Mouse (Mus musculus): ENCODE data around the gene Bcl6.

The Bcl6 gene

DNA sequence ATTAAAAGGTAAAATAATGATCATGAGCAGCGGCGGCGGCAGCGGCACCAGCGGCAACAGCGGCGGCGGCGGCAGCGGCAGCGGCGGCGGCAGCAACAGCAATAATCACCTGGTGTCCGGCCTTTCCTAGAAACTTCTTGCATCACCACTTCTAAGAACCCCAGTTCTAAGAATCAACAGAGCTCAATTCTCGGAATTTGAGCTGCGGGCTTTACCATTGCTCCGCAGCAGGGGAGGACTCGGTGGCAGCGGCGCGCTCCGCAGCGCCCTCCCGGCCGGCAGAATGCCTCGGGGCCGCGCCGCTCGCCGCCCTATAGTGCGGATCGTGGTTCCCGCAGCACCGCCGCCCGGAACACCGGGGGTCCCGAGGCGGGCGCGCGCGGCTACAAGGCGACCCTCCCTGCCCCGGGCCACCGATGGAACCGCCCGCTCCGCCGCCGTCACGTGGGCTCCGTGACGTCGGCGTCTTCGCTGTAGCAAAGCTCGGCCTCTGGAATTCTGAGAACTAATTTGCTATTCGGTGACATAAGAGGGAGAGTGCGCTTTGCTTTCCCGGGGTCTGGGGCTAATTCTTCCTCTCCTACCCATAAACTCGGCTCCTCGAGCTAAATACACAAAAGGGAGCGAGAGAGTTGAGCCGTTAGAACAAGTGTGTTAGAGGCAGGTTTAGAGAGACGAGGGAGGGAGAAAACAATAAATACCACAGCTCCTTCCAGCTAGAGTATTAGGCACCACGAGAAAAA lies at the start of gene Bcl6, which contains the start of gene Gm37419:
TSS of gene Bcl6 (minus strand) at position 387 of the 743 bp plus-strand sequence.
TSS of gene Gm37419 (plus strand) at position 17 of the 743 bp plus-strand sequence.
- no peak for DNase-seq (ENCODE audit: extremely low read depth, low read depth, low spot score)

DNA sequence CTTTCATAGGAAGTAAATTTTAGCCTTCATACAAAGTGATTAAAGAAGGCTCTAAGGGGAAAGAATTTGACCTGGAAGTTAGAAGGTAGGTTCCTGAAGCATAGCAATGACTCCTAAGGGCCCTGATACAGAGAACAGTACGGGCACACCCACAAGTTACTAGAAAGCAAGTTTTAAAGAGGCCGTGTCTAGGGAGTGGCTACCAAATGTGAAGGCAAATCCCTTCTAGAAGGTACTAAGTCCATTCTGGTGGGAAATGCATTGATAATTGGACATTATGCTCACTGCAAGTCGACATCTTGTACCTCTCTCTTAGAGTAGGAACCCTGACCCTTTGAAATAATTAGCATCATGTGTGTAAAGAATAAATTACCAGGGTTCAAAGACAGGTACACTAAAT lies 47.7 kb upstream of the Bcl6 start:
- no peak for DNase-seq (ENCODE audit: extremely low read depth, low read depth, low spot score)

DNA sequence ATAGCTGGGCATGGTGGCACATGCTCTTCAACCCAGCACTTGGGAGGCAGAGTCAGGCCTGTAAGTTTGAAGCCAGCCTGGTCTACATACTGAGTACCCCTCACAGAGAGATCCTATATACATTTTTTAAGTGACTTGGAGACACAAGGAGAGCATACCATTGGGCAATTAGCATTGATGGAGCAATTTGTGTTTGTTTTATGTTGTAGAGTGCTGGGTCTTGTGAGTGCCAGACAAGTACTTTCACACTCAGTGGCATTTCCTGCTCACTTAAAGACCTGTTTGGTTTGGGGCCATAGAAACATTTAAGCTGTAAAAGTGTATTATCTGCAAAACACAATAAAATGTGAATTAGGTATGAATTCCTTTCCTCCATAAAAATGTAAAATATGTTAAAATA lies 47.1 kb upstream of the Bcl6 start:
- DNase-seq (ENCODE audit: extremely low read depth, low read depth, low spot score): no peak

DNA sequence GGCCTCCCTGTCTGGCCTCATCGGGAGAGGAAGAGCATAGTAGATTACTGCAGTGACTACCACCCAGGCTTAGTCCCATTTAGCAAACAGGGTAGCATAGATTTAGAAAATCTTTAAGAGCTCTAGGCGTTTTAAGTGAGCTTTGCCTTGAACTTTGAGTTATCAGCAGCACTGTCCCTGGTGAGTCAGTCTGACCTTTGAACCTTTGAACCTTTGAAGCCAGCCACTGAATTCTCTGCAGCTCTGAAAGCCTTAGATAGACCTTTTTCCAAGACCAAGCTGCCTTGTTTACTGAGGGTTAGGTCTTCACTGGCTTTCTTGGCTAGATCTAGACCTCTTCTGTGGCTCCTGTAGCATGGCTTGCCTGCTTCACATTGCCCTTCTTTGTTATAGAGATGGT lies 45.8 kb upstream of the Bcl6 start:
- DNase-seq (ENCODE audit: extremely low read depth, low read depth, low spot score): no peak

DNA sequence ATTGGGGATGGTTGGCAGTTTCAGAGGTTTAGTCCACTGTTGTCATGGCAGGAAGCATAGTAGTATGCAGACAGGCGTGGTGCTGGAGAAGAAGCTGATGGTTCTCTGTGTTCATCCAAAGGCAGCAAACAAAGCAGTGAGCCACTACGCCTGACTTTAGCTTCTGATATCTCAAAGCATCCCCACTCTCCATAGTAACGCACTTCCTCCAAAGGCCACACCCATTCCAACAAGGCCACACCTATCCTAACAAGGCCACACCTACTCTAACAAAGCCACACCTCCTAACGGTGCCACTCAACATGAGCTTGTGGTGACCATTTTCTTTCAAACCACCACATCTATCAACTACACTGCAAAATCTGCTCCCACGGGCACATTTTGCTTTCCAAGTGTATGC lies 44.6 kb upstream of the Bcl6 start:
- DNase-seq (ENCODE audit: extremely low read depth, low read depth, low spot score): no peak

DNA sequence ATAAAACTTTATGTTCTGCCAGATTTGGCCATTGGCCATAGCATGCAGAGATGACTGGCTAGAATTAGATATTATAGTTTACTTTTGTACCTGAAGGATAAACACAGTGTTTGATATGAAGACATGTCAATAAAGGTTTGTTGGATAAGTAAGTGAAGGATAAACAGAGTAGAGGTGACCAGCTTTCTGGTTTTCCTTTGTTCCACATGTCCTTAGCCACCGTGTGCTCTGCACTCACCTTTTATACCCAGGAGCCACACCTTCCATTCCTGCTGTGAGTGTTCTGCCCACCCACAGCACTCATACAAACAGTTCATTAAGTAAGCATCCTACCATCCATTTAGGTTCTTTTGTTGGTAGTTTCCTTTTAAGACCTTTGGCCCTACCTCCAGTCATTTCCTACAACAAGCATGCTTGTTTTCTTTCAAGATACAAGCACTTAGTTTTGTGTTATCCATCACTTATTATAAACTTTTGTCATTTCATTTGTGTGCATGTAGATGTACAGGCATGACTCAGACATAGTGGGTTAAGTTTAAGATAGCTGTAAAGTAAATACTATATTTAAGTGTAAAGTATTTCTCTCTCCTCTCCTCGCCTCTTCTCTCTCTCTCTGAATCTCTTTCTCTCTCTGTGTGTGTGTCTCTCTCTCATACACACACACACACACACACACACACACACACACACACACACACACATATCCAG lies 41.5 kb upstream of the Bcl6 start:
- DNase-seq (ENCODE audit: extremely low read depth, low read depth, low spot score): no peak

DNA sequence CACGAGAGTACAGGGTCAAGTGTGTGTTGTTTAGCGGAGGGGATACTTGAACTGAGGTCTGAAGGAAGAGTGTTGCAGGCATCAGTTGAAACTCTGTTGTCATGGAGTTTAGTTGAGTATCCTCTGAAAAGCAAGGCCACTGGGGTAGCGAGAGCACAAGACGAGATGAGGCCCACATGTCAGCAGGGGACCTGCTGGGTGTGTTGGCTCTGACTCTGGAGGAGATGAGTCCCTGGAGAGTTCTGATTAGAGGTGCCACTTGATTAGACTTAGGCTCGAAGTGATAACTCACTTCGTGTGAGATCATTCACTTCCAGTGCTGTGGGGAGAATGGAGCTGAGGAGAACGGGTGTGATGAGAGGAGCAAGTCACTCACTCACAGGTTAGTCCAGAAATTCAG lies 36.8 kb upstream of the Bcl6 start:
- DNase-seq (ENCODE audit: extremely low read depth, low read depth, low spot score): no peak

DNA sequence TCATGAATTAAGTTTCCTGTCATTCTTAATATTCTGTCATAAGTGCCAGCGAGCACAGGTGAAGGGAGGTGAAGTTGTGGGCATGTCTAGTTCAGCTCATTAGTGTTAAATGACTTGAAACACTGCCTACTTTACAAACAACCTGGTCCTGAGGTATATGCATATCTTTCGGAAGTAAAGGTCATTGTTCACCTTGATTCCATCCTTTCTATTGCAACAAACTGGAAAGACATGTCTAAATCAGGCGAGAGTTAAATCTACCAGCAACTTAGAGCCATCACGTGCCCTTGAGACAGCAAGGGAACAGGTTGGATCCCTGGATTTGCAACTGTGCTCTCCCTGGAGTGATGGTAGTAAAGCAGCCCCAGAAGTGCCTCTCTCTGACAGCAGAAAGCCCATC lies 34.0 kb upstream of the Bcl6 start:
- DNase-seq (ENCODE audit: extremely low read depth, low read depth, low spot score): peak; percentile 79

DNA sequence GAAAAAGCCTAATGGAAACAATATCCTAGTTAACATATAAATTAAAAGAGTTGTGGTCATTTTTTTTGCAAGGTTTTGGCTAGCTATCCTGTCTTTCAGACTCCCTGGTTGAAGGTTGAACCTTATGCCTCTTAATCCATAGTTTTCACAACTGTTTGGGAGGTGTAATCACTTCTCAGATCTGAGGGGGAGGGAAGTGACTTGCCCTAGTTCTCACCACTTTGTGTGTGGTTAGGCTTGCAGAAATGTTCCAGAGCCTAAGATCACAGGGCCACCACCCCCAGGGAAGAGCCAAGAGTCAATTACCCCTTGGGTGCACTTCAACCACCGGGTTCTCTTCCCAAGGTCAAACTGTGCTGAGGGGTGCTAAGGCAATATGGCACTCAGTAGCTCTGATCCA lies 33.1 kb upstream of the Bcl6 start:
- DNase-seq (ENCODE audit: extremely low read depth, low read depth, low spot score): peak; percentile 74

DNA sequence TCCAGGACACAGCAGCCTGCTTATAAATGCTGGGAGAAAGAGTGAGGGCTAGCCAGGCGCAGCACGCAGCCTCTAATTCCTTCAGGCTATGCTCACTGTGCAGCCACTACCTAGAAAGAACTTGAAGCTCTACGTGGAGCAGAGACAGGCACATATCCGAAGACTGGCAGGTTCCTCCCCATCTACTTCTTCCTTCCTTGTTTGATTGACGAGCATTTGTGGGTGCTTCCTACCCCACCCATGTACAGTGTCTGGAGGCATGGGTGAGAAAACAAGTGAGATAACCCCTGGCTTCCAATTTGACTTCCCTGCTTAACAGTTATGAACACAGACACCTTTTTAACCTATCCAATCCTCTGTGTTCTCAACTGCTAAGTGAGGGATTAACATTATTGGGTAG lies 28.1 kb upstream of the Bcl6 start:
- DNase-seq (ENCODE audit: extremely low read depth, low read depth, low spot score): no peak

DNA sequence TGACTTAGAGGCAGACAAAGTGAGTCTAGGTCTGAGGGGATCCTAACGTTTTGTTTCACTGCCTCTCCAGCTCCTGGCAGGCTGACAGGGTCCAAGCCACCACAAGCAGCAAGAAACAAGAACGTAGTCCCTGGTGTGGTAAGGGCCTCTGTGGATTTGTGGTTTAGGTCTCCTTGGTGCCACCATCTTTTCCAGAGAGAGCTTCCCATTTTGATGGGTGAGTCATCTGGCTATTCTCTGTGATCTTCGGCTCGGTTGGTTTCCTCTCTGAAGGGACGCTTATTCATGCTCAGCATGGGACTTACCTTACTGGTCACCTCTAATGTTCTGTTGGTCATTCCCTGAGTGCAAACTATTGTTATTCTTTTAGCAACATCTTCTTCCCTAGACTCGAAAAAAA lies 27.6 kb upstream of the Bcl6 start:
- DNase-seq (ENCODE audit: extremely low read depth, low read depth, low spot score): no peak

DNA sequence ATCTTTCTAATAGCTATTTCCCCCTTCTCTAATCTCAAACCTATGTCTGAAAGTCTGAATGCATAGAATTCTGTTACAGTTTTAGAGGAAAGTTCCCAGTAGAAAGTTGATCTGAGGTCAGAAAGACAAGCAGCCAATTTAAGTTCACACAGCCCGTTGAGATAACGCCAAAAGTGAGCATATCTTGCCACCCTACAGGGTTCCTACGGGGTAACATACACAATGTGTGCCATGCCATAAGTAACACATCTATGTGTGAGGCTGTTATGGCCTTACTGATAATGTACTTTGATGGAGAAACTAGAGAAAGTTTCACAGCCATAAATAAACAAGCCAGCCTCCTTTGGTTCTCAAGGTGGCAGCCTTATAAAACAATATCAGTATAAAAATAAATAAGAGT lies 25.7 kb upstream of the Bcl6 start:
- no peak for DNase-seq (ENCODE audit: extremely low read depth, low read depth, low spot score)

DNA sequence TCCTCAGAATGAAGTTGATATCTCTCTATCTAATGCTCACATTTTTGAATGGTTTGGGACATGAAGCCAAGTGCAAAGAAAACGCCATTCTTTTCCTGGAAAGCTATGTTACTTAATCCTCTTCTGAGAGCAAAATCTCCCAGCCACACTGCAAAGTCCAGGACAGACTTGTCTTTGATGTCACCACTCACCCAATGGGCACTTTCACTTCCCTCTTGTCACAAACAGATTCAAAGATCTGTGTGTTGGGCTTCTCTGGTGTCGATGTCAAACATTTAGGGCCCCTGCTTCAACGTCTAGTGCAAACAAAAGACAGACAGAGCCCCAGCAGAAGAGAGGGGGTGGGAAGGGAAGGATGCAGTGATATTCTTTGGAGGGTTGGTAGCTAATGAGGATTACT lies 23.4 kb upstream of the Bcl6 start:
- no peak for DNase-seq (ENCODE audit: extremely low read depth, low read depth, low spot score)

DNA sequence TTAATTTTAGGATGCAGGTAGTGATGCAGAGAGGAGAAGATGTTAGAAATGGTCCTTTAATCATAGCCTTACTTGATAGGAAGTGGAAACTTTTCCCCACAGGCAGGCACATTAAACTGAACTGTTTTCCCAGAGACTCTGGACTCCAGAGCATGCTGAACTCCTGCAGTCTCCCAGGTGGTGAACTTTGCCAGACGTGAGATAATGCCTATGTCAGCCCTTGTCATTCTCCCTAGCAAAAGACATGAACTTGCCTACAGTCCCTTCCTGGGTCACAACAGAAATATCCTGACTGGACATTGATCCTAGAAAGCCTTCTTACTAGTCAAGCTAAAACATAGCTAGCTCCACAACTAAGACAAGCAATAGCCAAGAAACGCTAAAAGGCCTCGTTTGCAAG lies 22.7 kb upstream of the Bcl6 start:
- no peak for DNase-seq (ENCODE audit: extremely low read depth, low read depth, low spot score)

DNA sequence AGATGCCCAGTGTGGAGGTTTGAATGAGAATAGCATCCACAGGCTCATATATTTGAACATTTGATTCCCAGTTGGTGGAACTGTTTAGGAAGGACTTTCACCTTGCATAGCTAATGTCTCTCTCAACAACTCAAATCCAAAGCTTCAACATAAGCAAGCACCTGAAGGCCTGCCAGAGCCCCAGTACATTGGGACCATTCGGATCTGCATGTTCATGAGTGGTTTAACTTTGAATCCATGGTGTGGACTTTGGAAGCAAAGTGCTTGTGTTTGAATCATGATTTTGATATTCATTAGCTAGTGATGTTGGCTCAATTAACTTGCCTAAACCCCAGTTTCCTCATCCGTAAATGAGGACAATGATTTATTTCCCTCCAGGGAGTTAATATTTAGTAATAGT lies 21.2 kb upstream of the Bcl6 start:
- DNase-seq (ENCODE audit: extremely low read depth, low read depth, low spot score): no peak

DNA sequence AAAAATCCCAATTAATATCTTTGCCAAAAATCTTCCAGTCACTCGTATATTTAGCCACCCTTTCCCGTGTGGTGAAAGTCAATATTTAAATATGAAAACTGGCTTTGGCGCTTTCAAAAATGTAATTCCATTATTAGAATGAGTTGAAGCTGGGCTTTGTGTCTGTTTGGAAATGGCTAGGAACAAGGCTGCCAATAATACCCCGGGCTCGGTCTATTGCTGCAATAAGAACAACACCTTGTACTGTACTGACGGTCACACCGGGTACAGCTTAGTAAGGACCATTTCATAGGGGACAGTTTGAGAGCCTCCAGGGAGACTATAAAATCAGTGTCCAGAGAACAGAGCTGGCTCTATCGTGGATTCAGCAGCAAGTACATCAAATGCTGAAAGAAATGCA lies 17.3 kb upstream of the Bcl6 start:
- peak; percentile 83 for DNase-seq (ENCODE audit: extremely low read depth, low read depth, low spot score)

DNA sequence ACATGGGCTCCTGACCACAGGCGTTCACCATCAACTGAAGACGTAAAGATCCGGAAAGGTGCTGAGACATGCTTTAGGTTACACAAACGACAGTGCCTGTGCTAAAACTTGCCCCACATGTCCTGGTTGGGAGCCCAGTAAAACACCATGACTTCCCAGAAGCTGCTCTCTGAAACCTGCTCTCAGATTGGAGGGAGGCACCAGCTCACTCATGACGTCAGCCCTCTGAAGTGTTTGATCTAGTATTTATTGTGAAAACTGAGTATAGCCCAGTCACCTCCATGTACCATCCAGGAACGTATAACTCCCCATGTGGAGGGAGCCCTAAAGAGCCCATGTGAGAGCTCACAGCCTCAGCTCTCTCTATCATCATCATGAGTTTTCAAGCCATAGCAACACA lies 9.3 kb upstream of the Bcl6 start:
- no peak for DNase-seq (ENCODE audit: extremely low read depth, low read depth, low spot score)

DNA sequence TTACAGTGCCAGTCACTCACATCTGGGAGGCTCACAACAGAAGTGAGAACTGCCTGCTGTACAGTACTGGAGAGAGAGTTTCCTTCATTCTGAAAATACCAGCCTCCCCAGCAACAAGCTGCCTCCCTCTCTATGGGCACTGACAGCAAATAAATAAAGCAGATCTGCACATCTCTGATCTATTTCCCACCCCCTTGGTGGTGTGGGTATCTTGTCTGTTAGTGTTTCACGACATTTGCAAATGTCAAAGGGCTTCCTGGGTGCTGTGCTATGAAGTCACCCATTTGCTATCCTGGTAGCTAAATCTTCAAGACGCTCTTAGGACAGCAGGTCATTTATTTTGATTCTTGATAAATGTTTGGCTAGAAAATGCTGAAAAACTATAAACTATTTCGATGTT lies 8.6 kb upstream of the Bcl6 start:
- no peak for DNase-seq (ENCODE audit: extremely low read depth, low read depth, low spot score)

DNA sequence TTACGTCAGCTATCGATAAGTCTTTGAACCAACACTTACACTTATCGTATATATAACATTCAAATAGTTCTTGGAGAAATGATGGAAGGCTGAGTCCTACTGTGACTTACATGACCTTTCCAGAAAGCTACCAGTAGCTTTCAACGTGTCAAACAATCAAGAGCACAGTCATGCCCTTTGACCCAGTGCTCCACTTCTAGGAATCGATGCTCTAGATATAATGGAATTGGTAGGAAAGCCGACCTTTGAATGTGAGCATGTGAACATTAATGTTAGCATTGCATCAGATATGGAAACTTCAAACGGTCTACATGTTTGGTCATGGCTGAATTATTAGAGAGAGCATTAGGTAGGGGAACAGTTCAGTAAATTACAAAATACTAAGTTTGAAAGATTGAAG lies 7.7 kb upstream of the Bcl6 start:
- no peak for DNase-seq (ENCODE audit: extremely low read depth, low read depth, low spot score)

DNA sequence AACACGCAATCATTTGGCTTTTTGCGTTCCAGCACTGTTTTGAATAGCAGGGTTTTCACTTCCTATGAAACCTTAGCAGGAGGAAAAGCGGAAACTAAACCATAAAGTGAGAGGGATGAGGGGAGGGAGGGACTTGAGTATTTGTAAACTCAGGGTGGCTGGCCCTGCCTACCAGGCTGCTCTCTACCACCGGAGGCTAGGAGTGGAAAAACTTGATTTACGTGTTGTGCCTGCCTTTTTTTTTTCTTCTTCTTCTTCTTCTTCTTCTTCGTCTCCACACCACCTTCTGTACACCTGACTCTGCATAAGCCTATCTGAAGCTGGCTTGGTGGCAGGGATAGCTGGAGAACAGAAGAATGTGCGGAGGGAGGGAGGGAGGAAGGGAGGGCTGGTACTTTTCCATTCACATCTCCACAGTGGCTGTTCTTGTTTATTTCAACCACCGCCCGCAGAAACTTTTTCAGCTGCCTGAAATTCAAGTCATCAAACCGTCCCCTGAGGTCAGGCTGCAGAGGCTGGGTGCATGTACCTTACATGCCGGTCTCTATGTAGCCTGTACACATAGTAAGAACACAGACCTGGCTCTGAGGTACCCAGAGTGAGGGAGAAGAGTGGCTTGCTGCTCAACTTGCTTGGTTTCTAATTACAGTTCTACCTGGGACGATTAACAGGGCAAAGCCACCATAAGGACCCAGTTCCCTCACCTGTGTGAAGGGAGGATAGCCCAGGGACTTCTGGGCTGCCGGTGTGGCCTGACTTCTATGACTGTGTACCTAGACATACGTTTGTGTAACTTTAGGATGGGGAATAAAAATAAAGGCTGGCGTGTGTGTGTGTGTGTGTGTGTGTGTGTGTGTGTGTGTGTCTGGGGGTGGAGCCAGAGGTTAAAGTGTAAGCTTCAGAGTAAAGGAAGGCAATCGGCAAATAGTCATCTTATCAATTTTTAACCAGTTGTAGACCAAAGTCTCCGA lies 5.0 kb upstream of the Bcl6 start:
- DNase-seq (ENCODE audit: extremely low read depth, low read depth, low spot score): no peak

DNA sequence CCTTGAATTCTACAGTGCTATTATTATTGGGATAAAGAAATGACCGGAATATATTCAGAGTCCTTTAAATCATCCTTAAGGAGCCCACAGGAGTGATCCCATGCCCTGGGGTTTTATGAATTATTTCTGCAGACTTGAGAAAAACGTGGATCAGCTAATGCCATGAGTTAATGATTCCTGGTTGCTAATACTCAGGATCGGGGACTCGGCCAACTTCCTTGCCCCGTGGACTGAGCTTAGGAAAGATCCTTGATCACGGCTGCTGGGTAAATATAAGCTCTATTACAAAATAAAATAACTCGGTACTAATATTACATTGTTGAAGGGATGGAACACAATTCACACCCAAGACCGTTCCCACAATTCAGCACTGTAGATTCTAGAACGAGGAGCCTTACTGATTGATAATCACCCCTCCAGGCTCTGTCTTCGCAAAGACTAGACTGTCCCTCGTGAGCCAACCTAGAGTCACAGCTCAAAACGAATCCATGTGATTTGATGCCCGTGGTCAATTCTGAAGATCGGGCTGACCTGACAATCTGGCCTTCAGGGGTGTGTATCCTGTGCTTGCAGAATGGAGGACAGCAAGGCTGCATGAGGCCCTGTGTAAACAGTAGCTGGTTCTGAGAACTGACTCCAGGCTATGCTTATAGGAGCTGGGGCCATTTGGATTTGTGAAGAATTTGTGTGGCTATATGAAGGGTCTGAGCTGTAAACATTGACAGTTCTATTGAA lies 3.4 kb upstream of the Bcl6 start:
- DNase-seq (ENCODE audit: extremely low read depth, low read depth, low spot score): peak; percentile 94

All from fat pad, adult 2 months (tissue).